Mouse (Mus musculus): Measurements from ENCODE around the gene Ccndbp1. TPM values are rescaled to one million over a fixed set of nuclear protein-coding genes. Genes with fewer than 3 reads are reported as not detected.
"Not testable (repeated sequence)": the region's sequence is repeated elsewhere in the genome, so short reads cannot be mapped to it uniquely, and the experiment has no call there.

Ccndbp1 gene
- polyA plus RNA-seq, 1 experiment from 2014 or later = 34.2 TPM

GRCm38 (mm10) chr2:121006986-121007385 lies 1.2 kb upstream of the Ccndbp1 start:
- peaks cover 7% of the 10 kb centered on the region; the same call in 1 of the 2 replicates for H3K36me3 ChIP-seq (replicated peaks)
- H3K9me3 ChIP-seq = no peaks in the 10 kb centered on the region
- WGBS = 85% methylated on average over 1 of the region's 1 CpGs
- H3K4me3 ChIP-seq = no peak overlapping the region
- no peak for DNase-seq (ENCODE audit: low spot score)
- no peaks in the 10 kb centered on the region for H3K27me3 ChIP-seq (replicated peaks; ENCODE audit: low read depth, poor library complexity, severe bottlenecking)
- peaks cover 13% of the 10 kb centered on the region for H3K4me1 ChIP-seq
- H3K27ac ChIP-seq (replicated peaks) = no peak overlapping the region

- WGBS = 2% methylated on average over 12 of the region's 12 CpGs
- Histone ChIP-seq H3K4me1 (peaks cover 13% of the 10 kb centered on the region), H3K27ac (replicated peaks) (peak overlapping the region; percentile 81), H3K4me3 (peak overlapping the region; percentile 90), H3K9me3 (no peaks in the 10 kb centered on the region), H3K27me3 (replicated peaks; ENCODE audit: low read depth, poor library complexity, severe bottlenecking) (no peaks in the 10 kb centered on the region), H3K36me3 (replicated peaks) (peaks cover 24% of the 10 kb centered on the region)
- no peak for DNase-seq (ENCODE audit: low spot score)
Observed at GRCm38 (mm10) chr2:121008664-121009007, 433 bp downstream of the Ccndbp1 start.

GRCm38 (mm10) chr2:121009071-121009677 lies 971 bp downstream of the Ccndbp1 start:
- peaks cover 27% of the 10 kb centered on the region for H3K36me3 ChIP-seq (replicated peaks)
- H3K27ac ChIP-seq (replicated peaks) = no peak overlapping the region
- WGBS = 30% methylated on average over 5 of the region's 5 CpGs
- DNase-seq (ENCODE audit: low spot score) = no peak
- peak overlapping the region; percentile 90 for H3K4me3 ChIP-seq
- peaks cover 13% of the 10 kb centered on the region for H3K4me1 ChIP-seq
- no peaks in the 10 kb centered on the region for H3K9me3 ChIP-seq
- H3K27me3 ChIP-seq (replicated peaks; ENCODE audit: low read depth, poor library complexity, severe bottlenecking) = no peaks in the 10 kb centered on the region

GRCm38 (mm10) chr2:121012676-121013075 lies 4.5 kb downstream of the Ccndbp1 start:
- H3K4me3 ChIP-seq = no peak overlapping the region
- WGBS = 92% methylated on average over 9 of the region's 9 CpGs
- peaks cover 50% of the 10 kb centered on the region for H3K36me3 ChIP-seq (replicated peaks)
- no peaks in the 10 kb centered on the region for H3K9me3 ChIP-seq
- no peak for DNase-seq (ENCODE audit: low spot score)
- H3K27ac ChIP-seq (replicated peaks) = no peak overlapping the region
- no peaks in the 10 kb centered on the region for H3K27me3 ChIP-seq (replicated peaks; ENCODE audit: low read depth, poor library complexity, severe bottlenecking)
- peaks cover 13% of the 10 kb centered on the region for H3K4me1 ChIP-seq

GRCm38 (mm10) chr2:121015507-121015906 lies 7.3 kb downstream of the Ccndbp1 start:
- 79% methylated on average over 2 of the region's 2 CpGs for WGBS
- H3K4me1 ChIP-seq = no peaks in the 10 kb centered on the region
- H3K36me3 ChIP-seq (replicated peaks) = peaks cover 54% of the 10 kb centered on the region

GRCm38 (mm10) chr2:121016226-121016625 lies 8.0 kb downstream of the Ccndbp1 start:
- WGBS = 89% methylated on average over 9 of the region's 9 CpGs
- Histone ChIP-seq H3K4me3 (no peak overlapping the region), H3K4me1 (no peaks in the 10 kb centered on the region), H3K9me3 (no peaks in the 10 kb centered on the region), H3K27me3 (replicated peaks; ENCODE audit: low read depth, poor library complexity, severe bottlenecking) (no peaks in the 10 kb centered on the region), H3K27ac (replicated peaks) (no peak overlapping the region), H3K36me3 (replicated peaks) (peaks cover 54% of the 10 kb centered on the region)
- no peak for DNase-seq (ENCODE audit: low spot score)

More at GRCm38 (mm10) chr2:121015507-121015906, 7.3 kb downstream of the Ccndbp1 start:
- no peak overlapping the region for H3K4me3 ChIP-seq
- no peaks in the 10 kb centered on the region for H3K27me3 ChIP-seq (replicated peaks; ENCODE audit: low read depth, poor library complexity, severe bottlenecking)
- no peaks in the 10 kb centered on the region for H3K9me3 ChIP-seq
- DNase-seq (ENCODE audit: low spot score) = no peak
- H3K27ac ChIP-seq (replicated peaks) = no peak overlapping the region

GRCm38 (mm10) chr2:121017151-121017550 lies 8.9 kb downstream of the Ccndbp1 start:
- Histone ChIP-seq H3K4me1 (no peaks in the 10 kb centered on the region), H3K27me3 (replicated peaks; ENCODE audit: low read depth, poor library complexity, severe bottlenecking) (no peaks in the 10 kb centered on the region), H3K27ac (replicated peaks) (no peak overlapping the region), H3K4me3 (no peak overlapping the region), H3K9me3 (no peaks in the 10 kb centered on the region), H3K36me3 (replicated peaks) (peaks cover 46% of the 10 kb centered on the region)
- 94% methylated on average over 1 of the region's 1 CpGs for WGBS
- no peak for DNase-seq (ENCODE audit: low spot score)

- 77% methylated on average over 5 of the region's 5 CpGs for WGBS
- Histone ChIP-seq H3K27me3 (replicated peaks; ENCODE audit: low read depth, poor library complexity, severe bottlenecking) (no peaks in the 10 kb centered on the region), H3K9me3 (no peaks in the 10 kb centered on the region), H3K27ac (replicated peaks) (no peak overlapping the region), H3K4me3 (no peak overlapping the region), H3K4me1 (no peaks in the 10 kb centered on the region), H3K36me3 (replicated peaks) (peaks cover 2% of the 10 kb centered on the region)
- DNase-seq (ENCODE audit: low spot score) = no peak
Observed at GRCm38 (mm10) chr2:121022918-121023317, 14.7 kb downstream of the Ccndbp1 start.

GRCm38 (mm10) chr2:121036733-121037341 lies 28.6 kb downstream of the Ccndbp1 start, which contains the start of gene Epb42:
TSS of gene Epb42 (minus strand) at chr2:121037072.
- no peaks in the 10 kb centered on the region for H3K4me1 ChIP-seq
- H3K27me3 ChIP-seq (replicated peaks; ENCODE audit: low read depth, poor library complexity, severe bottlenecking) = no peaks in the 10 kb centered on the region
- whole genome bisulfite sequencing = 73% methylated on average over 5 of the region's 5 CpGs
- no peak within 1 kb of the TSS for H3K27ac ChIP-seq (replicated peaks)
- H3K36me3 ChIP-seq (replicated peaks) = no peaks in the 10 kb centered on the region
- H3K4me3 ChIP-seq = peak within 1 kb of the TSS; percentile 19; the same call in 1 of the 2 replicates
- DNase-seq (ENCODE audit: low spot score) = no peak
- H3K9me3 ChIP-seq = no peaks in the 10 kb centered on the region

GRCm38 (mm10) chr2:121038851-121039250 lies 30.6 kb downstream of the Ccndbp1 start:
- not testable (repeated sequence) for DNase-seq (ENCODE audit: low spot score); H3K36me3 ChIP-seq (replicated peaks); H3K27ac ChIP-seq (replicated peaks); H3K4me1 ChIP-seq; H3K9me3 ChIP-seq; H3K27me3 ChIP-seq (replicated peaks; ENCODE audit: low read depth, poor library complexity, severe bottlenecking); H3K4me3 ChIP-seq
- 87% methylated on average over 1 of the region's 1 CpGs for WGBS

GRCm38 (mm10) chr2:121039382-121039781 lies 31.2 kb downstream of the Ccndbp1 start:
- H3K27ac ChIP-seq (replicated peaks) = no peak overlapping the region
- no peaks in the 10 kb centered on the region for H3K4me1 ChIP-seq
- no peak for DNase-seq (ENCODE audit: low spot score)
- H3K36me3 ChIP-seq (replicated peaks) = no peaks in the 10 kb centered on the region
- WGBS = 88% methylated on average over 1 of the region's 1 CpGs
- no peak overlapping the region for H3K4me3 ChIP-seq
- no peaks in the 10 kb centered on the region for H3K9me3 ChIP-seq
- no peaks in the 10 kb centered on the region for H3K27me3 ChIP-seq (replicated peaks; ENCODE audit: low read depth, poor library complexity, severe bottlenecking)

- no peaks in the 10 kb centered on the region for H3K4me1 ChIP-seq
- no peaks in the 10 kb centered on the region for H3K9me3 ChIP-seq
- no peaks in the 10 kb centered on the region for H3K36me3 ChIP-seq (replicated peaks)
- no peak overlapping the region for H3K27ac ChIP-seq (replicated peaks)
- WGBS = 57% methylated on average over 5 of the region's 5 CpGs
- H3K4me3 ChIP-seq = no peak overlapping the region
- no peaks in the 10 kb centered on the region for H3K27me3 ChIP-seq (replicated peaks; ENCODE audit: low read depth, poor library complexity, severe bottlenecking)
- DNase-seq (ENCODE audit: low spot score) = no peak
Observed at GRCm38 (mm10) chr2:121041098-121041497, 32.9 kb downstream of the Ccndbp1 start.

- no peaks in the 10 kb centered on the region for H3K27me3 ChIP-seq (replicated peaks; ENCODE audit: low read depth, poor library complexity, severe bottlenecking)
- DNase-seq (ENCODE audit: low spot score) = no peak
- H3K36me3 ChIP-seq (replicated peaks) = no peaks in the 10 kb centered on the region
- 81% methylated on average over 4 of the region's 4 CpGs for WGBS
- no peaks in the 10 kb centered on the region for H3K4me1 ChIP-seq
- no peak overlapping the region for H3K27ac ChIP-seq (replicated peaks)
- no peaks in the 10 kb centered on the region for H3K9me3 ChIP-seq
- H3K4me3 ChIP-seq = no peak overlapping the region
Observed at GRCm38 (mm10) chr2:121045653-121046052, 37.5 kb downstream of the Ccndbp1 start.
